Mouse (Mus musculus) embryonic facial prominence, embryonic 11.5 days (tissue): ENCODE measurements around the gene St6galnac6. TPM values are rescaled to one million over a fixed set of nuclear protein-coding genes. Genes with fewer than 3 reads are reported as not detected.

Source experiments
- ATAC-seq: fragments of 200-750 bp; cut with Nextera tagmentation; replicated peaks from 2 replicates; pipeline ENCODE4 v1.8.0; 2017; ENCODE audit warnings: low read depth; ENCODE audit not compliant: insufficient number of reproducible peaks, low FRiP score, low TSS enrichment
- DNase-seq: peaks from one replicate; pipeline ENCODE4 v3.0.0-alpha.2; 2015; ENCODE audit warnings: low spot score
- H3K27ac ChIP-seq: fragments of 300-500 bp; sonication (generic); replicated peaks from 2 replicates; pipeline ENCODE4 v1.5.1; 2014; ENCODE audit warnings: mild to moderate bottlenecking, low read depth, low read length, control low read depth
- H3K27me3 ChIP-seq: fragments of 300-500 bp; sonication (generic); 2 replicates; pipeline ENCODE4 v1.6.1; 2014; ENCODE audit warnings: mild to moderate bottlenecking, low read length, moderate library complexity, mixed read lengths; ENCODE audit not compliant: control insufficient read depth, insufficient read depth
- H3K36me3 ChIP-seq: fragments of 300-500 bp; sonication (generic); replicated peaks from 2 replicates; pipeline ENCODE4 v1.6.1; 2014; ENCODE audit warnings: low read depth, mild to moderate bottlenecking, low read length, moderate library complexity, mixed read lengths; ENCODE audit not compliant: control insufficient read depth, insufficient read depth
- H3K4me1 ChIP-seq: fragments of 300-500 bp; sonication (generic); 2 replicates; pipeline ENCODE4 v1.6.1; 2014; ENCODE audit warnings: low read length, mixed read lengths; ENCODE audit not compliant: control insufficient read depth, insufficient read depth
- H3K4me2 ChIP-seq: fragments of 300-500 bp; sonication (generic); 2 replicates; pipeline ENCODE4 v1.6.1; 2014; ENCODE audit warnings: low read depth, mild to moderate bottlenecking, control low read depth, low read length, moderate library complexity
- H3K4me3 ChIP-seq: fragments of 300-500 bp; sonication (generic); 2 replicates; pipeline ENCODE4 v1.5.1; 2014; ENCODE audit warnings: low read depth, low read length, control low read depth
- H3K9ac ChIP-seq: fragments of 300-500 bp; sonication (generic); replicated peaks from 2 replicates; pipeline ENCODE4 v1.6.1; 2014; ENCODE audit warnings: mild to moderate bottlenecking, control low read depth, low read length
- H3K9me3 ChIP-seq: fragments of 300-500 bp; sonication (generic); replicated peaks from 2 replicates; pipeline ENCODE4 v1.6.1; 2016; ENCODE audit warnings: mild to moderate bottlenecking, low read length, inconsistent platforms, mixed read lengths; ENCODE audit not compliant: control insufficient read depth
- WGBS: fragments of 180-500 bp; shearing (Covaris S2); extraction: QIAGEN DNeasy Blood & Tissue Kit; methylation state at CpG from one replicate; pipeline ENCODE4 v1.1.7; 2014; 5-methylcytosine and 5-hydroxymethylcytosine counted together
- microRNA counts: library from miRNA; unstranded; fragments of <30 nt; microRNA quantifications from one replicate; lab custom pipeline; 2016
- microRNA-seq: library from miRNA; unstranded; fragments of <30 nt; microRNA quantifications from one replicate; pipeline ENCODE4, GENCODE M21; 2016; ENCODE audit warnings: borderline number of aligned reads
- polyA plus RNA-seq: library from polyadenylated mRNA; unstranded; fragments of >200 nt; fragmentation: Nextera tagmentation; extraction: Ambion mirVana; gene quantifications from 2 replicates; pipeline ENCODE4 v1.2.1, GENCODE M21; 2014

The St6galnac6 gene
- polyA plus RNA-seq, 1 experiment from 2014 or later, result 6.3 TPM

DNA sequence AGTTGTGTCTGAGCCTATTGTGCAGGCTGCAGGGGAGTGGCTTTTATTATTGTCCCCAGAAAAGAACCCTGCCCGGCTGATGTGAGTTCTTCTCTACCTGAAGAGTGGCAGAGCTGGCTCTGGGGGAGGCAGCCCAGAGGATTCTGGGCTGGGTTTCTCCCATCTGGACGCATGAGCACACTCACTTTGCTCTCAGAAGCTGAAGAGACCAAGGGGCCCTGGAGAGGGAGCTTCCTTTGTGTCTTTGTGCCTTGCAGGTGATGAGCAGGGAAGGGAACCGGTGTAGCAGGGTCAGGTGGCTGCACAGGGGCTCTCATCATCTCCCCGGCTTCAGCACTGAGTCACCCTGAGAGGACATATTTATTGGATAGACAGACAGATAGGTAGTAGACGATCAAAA lies 62.8 kb downstream of the St6galnac6 start:
- ATAC-seq, result no peak
- WGBS, result 63% methylated on average over 5 of the region's 5 CpGs

DNA sequence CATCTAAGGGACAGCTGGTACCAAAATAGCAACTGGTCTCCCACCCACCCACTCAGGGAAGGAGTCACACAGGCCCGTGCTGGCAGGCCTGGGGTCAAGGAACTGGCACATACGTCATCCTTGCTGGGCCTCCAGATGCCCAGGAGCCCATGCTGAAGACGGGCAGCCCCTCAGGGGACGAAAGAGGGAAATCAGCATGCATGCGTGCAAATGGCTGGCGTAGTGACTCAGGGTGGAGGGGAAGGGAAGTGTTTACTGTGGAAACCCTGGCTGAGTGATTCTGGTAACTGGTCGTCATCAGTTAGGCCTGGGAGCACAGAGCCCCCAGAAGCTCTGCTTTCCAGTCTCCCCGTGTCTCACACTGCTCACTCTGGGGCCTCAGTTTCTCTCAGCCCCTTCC lies 65.8 kb downstream of the St6galnac6 start:
- DNase-seq (no peak), ATAC-seq (no peak)
- Histone ChIP-seq H3K27ac (no peak overlapping the region), H3K27me3 (no peaks in the 10 kb centered on the region), H3K4me3 (no peak overlapping the region), H3K9ac (no peak overlapping the region), H3K4me2 (no peak overlapping the region), H3K9me3 (no peaks in the 10 kb centered on the region), H3K4me1 (no peaks in the 10 kb centered on the region), H3K36me3 (no peaks in the 10 kb centered on the region)
- 73% methylated on average over 8 of the region's 8 CpGs for WGBS

More for the DNA sequence above, 62.8 kb downstream of the St6galnac6 start:
- H3K4me2 ChIP-seq, result no peak overlapping the region
- H3K9me3 ChIP-seq, result no peaks in the 10 kb centered on the region
- no peak for DNase-seq
- H3K27ac ChIP-seq, result 0 out of 2 replicates have a peak overlapping the region, but pooled peaks have one; percentile 20
- no peak overlapping the region for H3K9ac ChIP-seq
- no peak overlapping the region for H3K4me3 ChIP-seq
- no peaks in the 10 kb centered on the region for H3K27me3 ChIP-seq
- H3K4me1 ChIP-seq, result no peaks in the 10 kb centered on the region
- no peaks in the 10 kb centered on the region for H3K36me3 ChIP-seq

DNA sequence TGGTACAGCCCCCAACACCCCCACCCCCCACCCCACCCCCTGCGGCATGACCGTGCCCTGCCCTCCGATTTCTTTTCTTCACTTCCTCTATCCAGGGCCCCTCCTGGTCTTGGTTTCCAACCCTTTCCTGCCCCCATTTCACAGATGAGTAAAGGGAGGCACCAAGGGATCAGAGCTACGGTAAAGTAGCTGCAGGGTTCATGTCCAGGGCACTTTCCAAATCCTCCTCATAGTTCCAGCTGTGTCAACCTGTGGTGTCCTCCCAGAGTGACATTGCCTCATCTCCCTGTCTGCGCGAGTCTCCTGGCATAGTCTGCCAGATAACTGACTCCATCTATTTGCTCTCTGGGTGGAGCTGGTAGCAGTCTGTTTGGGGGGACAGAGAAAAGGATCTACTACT lies 66.3 kb downstream of the St6galnac6 start:
- Histone ChIP-seq H3K9ac (no peak overlapping the region), H3K4me3 (no peak overlapping the region), H3K9me3 (no peaks in the 10 kb centered on the region), H3K4me2 (no peak overlapping the region), H3K27ac (no peak overlapping the region), H3K4me1 (no peaks in the 10 kb centered on the region), H3K27me3 (no peaks in the 10 kb centered on the region), H3K36me3 (no peaks in the 10 kb centered on the region)
- ATAC-seq, result no peak
- no peak for DNase-seq
- WGBS, result 84% methylated on average over 6 of the region's 6 CpGs

DNA sequence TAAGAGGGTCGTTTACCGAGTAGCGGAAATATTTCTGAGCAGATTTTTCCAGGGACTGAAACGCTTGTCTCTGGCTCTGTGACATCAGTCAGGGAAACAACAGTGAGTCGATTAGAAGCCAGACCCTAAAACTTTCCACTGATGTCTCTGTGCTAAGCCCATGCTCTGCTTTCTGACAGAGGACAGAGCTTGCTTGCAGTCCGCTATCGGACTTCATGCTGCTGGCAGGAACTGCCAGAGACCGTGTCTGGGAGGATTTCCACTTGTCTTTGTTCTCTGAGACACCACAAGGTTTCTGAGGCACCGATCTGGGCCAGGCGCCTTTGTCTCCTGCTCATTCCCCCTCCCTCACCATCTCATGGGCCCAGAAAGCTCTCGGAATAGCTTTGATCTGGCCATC lies 68.3 kb downstream of the St6galnac6 start:
- Histone ChIP-seq H3K4me1 (no peaks in the 10 kb centered on the region), H3K36me3 (no peaks in the 10 kb centered on the region), H3K9ac (no peak overlapping the region), H3K27ac (no peak overlapping the region), H3K4me3 (no peak overlapping the region), H3K9me3 (no peaks in the 10 kb centered on the region), H3K27me3 (no peaks in the 10 kb centered on the region), H3K4me2 (no peak overlapping the region)
- 61% methylated on average over 11 of the region's 11 CpGs for WGBS
- no peak for ATAC-seq
- DNase-seq, result no peak

DNA sequence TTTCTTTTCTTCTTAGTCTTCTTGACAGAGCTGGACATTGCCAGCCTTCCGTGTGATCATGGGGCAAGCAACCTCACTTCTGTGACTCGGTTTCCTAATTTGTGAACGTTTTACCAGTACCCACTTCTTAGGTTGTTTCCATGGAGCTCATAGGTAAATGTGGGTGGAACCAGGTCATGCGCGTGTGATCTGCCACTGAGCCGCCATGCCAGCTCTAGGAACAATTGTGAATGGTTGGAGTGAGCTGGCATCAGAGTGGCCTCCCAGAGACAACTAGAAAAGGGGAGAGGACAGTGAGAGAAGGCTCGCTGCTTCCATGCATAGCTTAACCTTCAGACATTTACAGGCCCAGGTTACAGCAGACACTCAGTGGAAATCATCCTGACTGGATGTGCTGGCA lies 68.7 kb downstream of the St6galnac6 start:
- DNase-seq (no peak), ATAC-seq (no peak)
- H3K4me1 ChIP-seq, result no peaks in the 10 kb centered on the region
- no peaks in the 10 kb centered on the region for H3K27me3 ChIP-seq
- H3K4me3 ChIP-seq, result no peak overlapping the region
- 89% methylated on average over 7 of the region's 7 CpGs for WGBS
- no peak overlapping the region for H3K9ac ChIP-seq
- H3K4me2 ChIP-seq, result no peak overlapping the region
- no peaks in the 10 kb centered on the region for H3K36me3 ChIP-seq
- H3K9me3 ChIP-seq, result no peaks in the 10 kb centered on the region
- H3K27ac ChIP-seq, result no peak overlapping the region

DNA sequence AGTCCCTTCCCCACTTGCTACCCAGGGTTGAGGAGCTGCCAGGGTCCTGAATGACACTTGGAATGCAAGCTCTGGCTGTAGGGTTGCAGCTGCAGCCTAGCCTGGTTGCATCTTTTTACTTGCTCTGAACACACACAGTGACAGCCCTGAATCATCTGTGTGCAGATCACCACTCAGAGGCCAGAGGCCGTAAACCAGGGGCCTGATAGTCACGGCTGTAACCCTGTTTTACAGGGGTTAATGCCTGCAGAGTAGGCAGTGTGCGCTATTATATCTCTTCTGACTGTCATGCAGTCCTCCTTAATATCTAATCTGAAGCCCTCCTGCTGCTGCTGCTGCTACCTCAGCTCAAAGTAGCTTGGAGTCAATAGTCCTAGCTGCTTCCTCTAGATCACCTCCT lies 70.4 kb downstream of the St6galnac6 start:
- Histone ChIP-seq H3K9me3 (no peaks in the 10 kb centered on the region), H3K36me3 (no peaks in the 10 kb centered on the region), H3K4me2 (no peak overlapping the region), H3K9ac (no peak overlapping the region), H3K4me1 (no peaks in the 10 kb centered on the region), H3K27ac (no peak overlapping the region), H3K27me3 (no peaks in the 10 kb centered on the region), H3K4me3 (no peak overlapping the region)
- no peak for ATAC-seq
- 88% methylated on average over 3 of the region's 3 CpGs for WGBS
- no peak for DNase-seq

MicroRNAs encoded within 50 kb of the gene (microRNA counts, 519-probe panel; counts per million panel counts)
- not detected for microRNA mmu-miR-1954 (lab: Ali Mortazavi, UCI)

Small RNA genes lying within 50 kb of the gene (microRNA-seq; reads per million reads assigned to microRNA genes)
- gene Mir1954, result not detected

Other genes with a start within 250 kb of the St6galnac6 start
- gene Ciz1, start 247.4 kb upstream of the St6galnac6 start, polyA plus RNA-seq, result 41.1 and 46.0 TPM in 2 replicates
- 31.0 and 35.3 TPM in 2 replicates for gene Dnm1, start 246.4 kb upstream of the St6galnac6 start, polyA plus RNA-seq
- gene 1110008P14Rik, start 217.8 kb upstream of the St6galnac6 start, polyA plus RNA-seq, result 41.3 and 41.5 TPM in 2 replicates
- 0.95 and 1.2 TPM in 2 replicates for gene Lcn2, start 211.5 kb upstream of the St6galnac6 start, polyA plus RNA-seq
- gene Ptges2, start 203.8 kb upstream of the St6galnac6 start, polyA plus RNA-seq, result 31.7 and 33.0 TPM in 2 replicates
- 5.0 and 6.0 TPM in 2 replicates for gene Naif1, start 149.3 kb upstream of the St6galnac6 start, polyA plus RNA-seq
- gene Slc25a25, start 148.3 kb upstream of the St6galnac6 start, polyA plus RNA-seq, result 20.6 and 21.7 TPM in 2 replicates
- gene Fam102a, start 64.4 kb upstream of the St6galnac6 start, polyA plus RNA-seq, result 10.2 and 11.7 TPM in 2 replicates
- gene Dpm2, start 28.9 kb upstream of the St6galnac6 start, polyA plus RNA-seq, result 97.1 and 100 TPM in 2 replicates
- 2.3 and 3.3 TPM in 2 replicates for gene Pip5kl1, start 24.9 kb upstream of the St6galnac6 start, polyA plus RNA-seq
- gene 9430097D07Rik, start 24.0 kb upstream of the St6galnac6 start, polyA plus RNA-seq, result 0.32 and 0.36 TPM in 2 replicates
- gene St6galnac4, start 12.6 kb upstream of the St6galnac6 start, polyA plus RNA-seq, result 20.3 and 22.8 TPM in 2 replicates
- 13.7 and 16.6 TPM in 2 replicates for gene Ak1, start 22.0 kb downstream of the St6galnac6 start, polyA plus RNA-seq
- gene Eng, start 46.9 kb downstream of the St6galnac6 start, polyA plus RNA-seq, result 19.2 and 22.6 TPM in 2 replicates
- 15.6 and 16.3 TPM in 2 replicates for gene Fpgs, start 104.4 kb downstream of the St6galnac6 start, polyA plus RNA-seq
- gene Cdk9, start 113.4 kb downstream of the St6galnac6 start, polyA plus RNA-seq, result 79.2 and 89.8 TPM in 2 replicates
- 21.1 and 22.2 TPM in 2 replicates for gene Sh2d3c, start 121.3 kb downstream of the St6galnac6 start, polyA plus RNA-seq
- gene 6330409D20Rik, start 141.3 kb downstream of the St6galnac6 start, polyA plus RNA-seq, result 0.31 and 0.75 TPM in 2 replicates
- gene Tor2a, start 157.5 kb downstream of the St6galnac6 start, polyA plus RNA-seq, result 47.8 and 54.3 TPM in 2 replicates
- 0.24 TPM in 1 of 2 replicates, not detected in the other for gene Ttc16, start 175.9 kb downstream of the St6galnac6 start, polyA plus RNA-seq
- 3.8 and 5.7 TPM in 2 replicates for gene Ptrh1, start 176.1 kb downstream of the St6galnac6 start, polyA plus RNA-seq
- 0.21 TPM in 1 of 2 replicates, not detected in the other for gene Cfap157, start 184.7 kb downstream of the St6galnac6 start, polyA plus RNA-seq
- gene Stxbp1, start 247.5 kb downstream of the St6galnac6 start, polyA plus RNA-seq, result 22.0 and 27.1 TPM in 2 replicates